Mouse (Mus musculus): ENCODE measurements around the gene Slc20a1. TPM values are rescaled to one million over a fixed set of nuclear protein-coding genes. Genes with fewer than 3 reads are reported as not detected.
A peak's percentile ranks its signal among the peaks of the same experiment; 100 is the strongest.

Gene Slc20a1
- total and polyA plus RNA-seq, 2 experiments from 2014 or later = 36.5 to 73.5 TPM

DNA sequence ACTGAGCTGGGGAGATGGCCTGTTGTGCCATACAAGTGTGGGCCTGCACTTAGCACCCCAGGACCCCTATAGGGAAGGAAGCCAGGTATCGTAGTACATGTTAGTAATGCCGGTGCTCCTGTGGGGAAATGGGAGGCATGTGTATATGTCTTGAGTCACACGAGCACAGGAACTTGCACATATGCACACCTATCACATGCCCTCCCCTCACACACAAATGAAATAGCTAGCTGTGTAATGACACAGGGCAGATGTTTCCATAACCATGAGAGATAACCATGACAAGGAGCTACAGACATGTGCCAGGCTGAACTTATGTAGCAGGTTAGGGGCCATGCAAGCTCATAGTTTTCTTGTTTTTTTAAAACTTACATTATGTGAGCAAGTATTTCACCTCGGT, 44.4 kb downstream of the Slc20a1 start:
- H3K27me3 ChIP-seq (ENCODE audit: insufficient read depth, low read length) = no peaks in the 10 kb centered on the region
- DNase-seq (no peak), ATAC-seq (no peak)
- no peak overlapping the region for H3K4me3 ChIP-seq (ENCODE audit: low read depth, low read length)
- H3K4me2 ChIP-seq (ENCODE audit: low read depth) = no peak overlapping the region
- no peaks in the 10 kb centered on the region for H3K4me1 ChIP-seq (ENCODE audit: insufficient read depth)
- H3K9me3 ChIP-seq (ENCODE audit: low read length) = no peaks in the 10 kb centered on the region
- WGBS = 95% methylated on average over 4 of the region's 4 CpGs
- TF ChIP-seq CTCF (IDR thresholded peaks at IDR 0.05; ENCODE audit: low read depth) = no peak
- no peak overlapping the region for H3K27ac ChIP-seq (ENCODE audit: low read depth, low read length)
- H3K9ac ChIP-seq = no peak overlapping the region
- no peaks in the 10 kb centered on the region for H3K36me3 ChIP-seq (ENCODE audit: insufficient read depth)

DNA sequence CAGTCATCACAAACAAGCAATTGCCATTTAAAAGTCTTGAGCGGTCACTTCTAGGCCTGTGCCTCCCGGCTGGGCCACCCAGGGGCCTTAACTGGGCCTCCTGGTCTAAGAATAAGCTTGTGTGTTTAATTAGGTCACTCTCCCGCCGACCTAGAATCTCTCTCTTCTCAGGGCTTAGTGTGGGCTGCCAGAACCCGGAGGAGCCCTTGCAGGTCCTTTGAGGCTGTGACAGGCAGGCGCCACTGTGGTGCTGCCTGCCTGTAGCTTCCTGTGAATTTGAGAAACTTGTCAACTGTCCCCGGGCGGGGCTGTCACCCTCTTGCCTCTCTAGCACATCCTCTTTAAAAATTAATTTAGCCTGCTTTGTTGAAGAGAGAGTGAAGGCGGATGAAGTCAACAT, 45.2 kb downstream of the Slc20a1 start:
- no peaks in the 10 kb centered on the region for H3K9me3 ChIP-seq (ENCODE audit: low read length)
- ATAC-seq = 0 out of 2 replicates have a peak, but pooled peaks have one; percentile 23
- H3K27me3 ChIP-seq (ENCODE audit: insufficient read depth, low read length) = no peaks in the 10 kb centered on the region
- WGBS = 35% methylated on average over 9 of the region's 9 CpGs
- no peaks in the 10 kb centered on the region for H3K4me1 ChIP-seq (ENCODE audit: insufficient read depth)
- no peak overlapping the region for H3K9ac ChIP-seq
- H3K4me2 ChIP-seq (ENCODE audit: low read depth) = no peak overlapping the region
- H3K36me3 ChIP-seq (ENCODE audit: insufficient read depth) = no peaks in the 10 kb centered on the region
- DNase-seq = no peak
- no peak for TF ChIP-seq CTCF (IDR thresholded peaks at IDR 0.05; ENCODE audit: low read depth)
- H3K4me3 ChIP-seq (ENCODE audit: low read depth, low read length) = no peak overlapping the region
- H3K27ac ChIP-seq (ENCODE audit: low read depth, low read length) = no peak overlapping the region

DNA sequence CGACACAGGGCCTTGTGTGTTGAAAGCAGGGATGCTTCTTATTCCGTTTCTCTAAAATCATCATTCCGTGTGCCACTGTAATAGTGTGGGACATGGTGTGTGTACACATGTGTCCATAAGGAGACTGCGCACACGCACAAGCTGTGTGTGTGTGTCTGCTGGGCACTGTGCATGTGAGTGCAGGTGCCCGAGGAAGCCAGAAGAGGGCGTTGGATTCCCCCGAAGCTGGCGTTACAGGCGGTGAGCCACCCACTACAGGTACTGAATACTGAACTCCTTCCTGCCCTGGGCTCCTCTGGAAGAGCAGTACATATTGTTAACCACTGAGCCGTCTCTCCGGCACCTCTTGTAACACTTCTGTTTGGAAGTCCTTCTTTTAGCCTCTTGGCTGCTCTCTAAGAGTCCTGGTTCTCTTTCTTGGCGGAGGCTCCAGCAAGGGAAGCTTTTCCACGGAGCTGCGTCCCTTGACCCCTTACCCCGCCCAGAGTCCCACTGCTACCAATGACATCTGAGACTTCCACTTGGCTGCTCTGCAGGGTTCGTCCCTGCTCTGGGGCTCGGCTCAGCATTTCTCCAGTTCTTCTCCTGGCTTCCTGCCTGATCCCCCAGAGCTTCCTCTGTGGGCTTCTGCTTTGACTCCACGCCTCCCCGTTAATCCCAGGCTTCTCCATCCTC, 46.0 kb downstream of the Slc20a1 start:
- H3K9me3 ChIP-seq (ENCODE audit: low read length) = no peaks in the 10 kb centered on the region
- TF ChIP-seq CTCF (IDR thresholded peaks at IDR 0.05; ENCODE audit: low read depth) = no peak
- H3K9ac ChIP-seq = no peak overlapping the region
- DNase-seq = no peak
- WGBS = 84% methylated on average over 20 of the region's 20 CpGs
- no peaks in the 10 kb centered on the region for H3K36me3 ChIP-seq (ENCODE audit: insufficient read depth)
- no peak overlapping the region for H3K27ac ChIP-seq (ENCODE audit: low read depth, low read length)
- ATAC-seq = no peak
- no peaks in the 10 kb centered on the region for H3K4me1 ChIP-seq (ENCODE audit: insufficient read depth)
- no peak overlapping the region for H3K4me2 ChIP-seq (ENCODE audit: low read depth)
- no peak overlapping the region for H3K4me3 ChIP-seq (ENCODE audit: low read depth, low read length)
- no peaks in the 10 kb centered on the region for H3K27me3 ChIP-seq (ENCODE audit: insufficient read depth, low read length)

- DNase-seq (no peak), ATAC-seq (no peak)
- no peak for TF ChIP-seq CTCF (IDR thresholded peaks at IDR 0.05; ENCODE audit: low read depth)
- WGBS = 45% methylated on average over 5 of the region's 5 CpGs
- Histone ChIP-seq H3K4me1 (ENCODE audit: insufficient read depth) (no peaks in the 10 kb centered on the region), H3K9me3 (ENCODE audit: low read length) (no peaks in the 10 kb centered on the region), H3K27me3 (ENCODE audit: insufficient read depth, low read length) (no peaks in the 10 kb centered on the region), H3K4me3 (ENCODE audit: low read depth, low read length) (no peak overlapping the region), H3K27ac (ENCODE audit: low read depth, low read length) (no peak overlapping the region), H3K4me2 (ENCODE audit: low read depth) (no peak overlapping the region), H3K9ac (no peak overlapping the region), H3K36me3 (ENCODE audit: insufficient read depth) (no peaks in the 10 kb centered on the region)
Observed at GRCm38 (mm10) chr2:129245618-129246017, 47.1 kb downstream of the Slc20a1 start.

GRCm38 (mm10) chr2:129246436-129246835, 47.9 kb downstream of the Slc20a1 start:
- no peaks in the 10 kb centered on the region for H3K36me3 ChIP-seq (ENCODE audit: insufficient read depth)
- no peak for DNase-seq
- TF ChIP-seq CTCF (IDR thresholded peaks at IDR 0.05; ENCODE audit: low read depth) = no peak
- no peaks in the 10 kb centered on the region for H3K4me1 ChIP-seq (ENCODE audit: insufficient read depth)
- no peak for ATAC-seq
- no peaks in the 10 kb centered on the region for H3K9me3 ChIP-seq (ENCODE audit: low read length)
- H3K9ac ChIP-seq = no peak overlapping the region
- WGBS = 87% methylated on average over 7 of the region's 7 CpGs
- no peaks in the 10 kb centered on the region for H3K27me3 ChIP-seq (ENCODE audit: insufficient read depth, low read length)
- H3K4me3 ChIP-seq (ENCODE audit: low read depth, low read length) = no peak overlapping the region
- no peak overlapping the region for H3K27ac ChIP-seq (ENCODE audit: low read depth, low read length)
- no peak overlapping the region for H3K4me2 ChIP-seq (ENCODE audit: low read depth)

- Histone ChIP-seq H3K9ac (no peak overlapping the region), H3K4me1 (ENCODE audit: insufficient read depth) (no peaks in the 10 kb centered on the region), H3K4me3 (ENCODE audit: low read depth, low read length) (no peak overlapping the region), H3K36me3 (ENCODE audit: insufficient read depth) (no peaks in the 10 kb centered on the region), H3K4me2 (ENCODE audit: low read depth) (no peak overlapping the region), H3K27me3 (ENCODE audit: insufficient read depth, low read length) (no peaks in the 10 kb centered on the region), H3K27ac (ENCODE audit: low read depth, low read length) (no peak overlapping the region), H3K9me3 (ENCODE audit: low read length) (no peaks in the 10 kb centered on the region)
- 92% methylated on average over 12 of the region's 12 CpGs for WGBS
- no peak for ATAC-seq
- TF ChIP-seq CTCF (IDR thresholded peaks at IDR 0.05; ENCODE audit: low read depth) = no peak
- DNase-seq = no peak
Observed at GRCm38 (mm10) chr2:129246924-129247323, 48.4 kb downstream of the Slc20a1 start.

DNA sequence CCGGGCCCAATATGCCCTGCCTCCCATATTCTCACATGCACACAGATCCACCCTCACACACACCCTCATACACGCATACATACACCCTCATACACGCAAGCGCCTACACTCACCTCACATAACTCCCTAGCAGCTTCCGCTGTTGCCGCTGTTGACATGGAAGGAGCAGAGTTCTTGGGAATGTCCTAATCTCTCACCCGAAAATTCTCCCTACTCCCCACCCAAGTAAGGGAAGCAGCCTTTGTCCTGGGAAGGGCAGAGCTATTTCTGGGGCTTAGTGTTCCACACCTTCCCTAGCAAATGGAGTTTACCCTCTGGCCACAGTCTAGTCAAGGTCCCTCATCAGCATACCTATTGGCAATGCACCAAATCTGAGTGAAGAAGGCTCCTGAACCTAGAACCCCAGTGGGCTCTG, 49.1 kb downstream of the Slc20a1 start:
- H3K27ac ChIP-seq (ENCODE audit: low read depth, low read length) = no peak overlapping the region
- no peak overlapping the region for H3K9ac ChIP-seq
- no peak overlapping the region for H3K4me2 ChIP-seq (ENCODE audit: low read depth)
- 88% methylated on average over 7 of the region's 7 CpGs for WGBS
- H3K9me3 ChIP-seq (ENCODE audit: low read length) = no peaks in the 10 kb centered on the region
- ATAC-seq (no peak), DNase-seq (no peak)
- no peak overlapping the region for H3K4me3 ChIP-seq (ENCODE audit: low read depth, low read length)
- H3K27me3 ChIP-seq (ENCODE audit: insufficient read depth, low read length) = no peaks in the 10 kb centered on the region
- no peaks in the 10 kb centered on the region for H3K4me1 ChIP-seq (ENCODE audit: insufficient read depth)
- H3K36me3 ChIP-seq (ENCODE audit: insufficient read depth) = no peaks in the 10 kb centered on the region
- no peak for TF ChIP-seq CTCF (IDR thresholded peaks at IDR 0.05; ENCODE audit: low read depth)
